Mouse (Mus musculus) CH12.LX (cell line): ENCODE measurements around the gene Pdp2. TPM values are rescaled to one million over a fixed set of nuclear protein-coding genes. Genes with fewer than 3 reads are reported as not detected.

Experiments used
- DNase-seq: peaks from one replicate; pipeline ENCODE4 v3.0.0-alpha.2; 2013; ENCODE audit errors: extremely low read depth
- H3K27ac ChIP-seq: 2 replicates; pipeline ENCODE4 v1.5.1; 2012; ENCODE audit warnings: low read depth, mild to moderate bottlenecking, control low read depth, moderate library complexity; ENCODE audit not compliant: insufficient read depth
- H3K27me3 ChIP-seq: replicated peaks from 2 replicates; pipeline ENCODE3; 2012; ENCODE audit warnings: inconsistent platforms
- H3K36me3 ChIP-seq, 2 experiments: replicated peaks in 1 of 2; 2 replicates each; pipeline versions ENCODE3 to v1.6.1; 2012; ENCODE audit warnings: inconsistent platforms in 1 of 2, low read length in 1 of 2, mild to moderate bottlenecking in 1 of 2, mixed read lengths in 1 of 2, moderate library complexity in 1 of 2; ENCODE audit not compliant: control insufficient read depth in 1 of 2, insufficient read depth in 1 of 2
- H3K4me1 ChIP-seq, 2 experiments: 2 replicates each; pipeline ENCODE4 v1.6.1; 2012; ENCODE audit warnings: inconsistent platforms in 1 of 2, moderate library complexity in 1 of 2; ENCODE audit not compliant: insufficient read depth in 2 of 2, control insufficient read depth in 1 of 2
- H3K4me2 ChIP-seq: 2 replicates; pipeline ENCODE4 v1.6.1; 2012; ENCODE audit warnings: low read depth, mild to moderate bottlenecking, control low read depth; ENCODE audit not compliant: poor library complexity, insufficient read depth, severe bottlenecking
- H3K4me3 ChIP-seq, 3 experiments: fragments of 150-350 bp in 1 of 3; sonication (generic) in 1 of 3; replicated peaks in 1 of 3; 2 replicates each; pipeline versions ENCODE3 to v1.5.1; 2011 to 2012; ENCODE audit warnings: low read depth in 2 of 3, low read length in 2 of 3, mild to moderate bottlenecking in 2 of 3, moderate library complexity in 2 of 3, control low read depth in 1 of 3, improper control_type of control experiment in 1 of 3, inconsistent platforms in 1 of 3, mixed read lengths in 1 of 3; ENCODE audit not compliant: poor library complexity in 1 of 3
- H3K79me2 ChIP-seq: replicated peaks from 2 replicates; pipeline ENCODE4 v1.6.1; 2012; ENCODE audit warnings: mild to moderate bottlenecking, moderate library complexity; ENCODE audit not compliant: control insufficient read depth, poor library complexity, insufficient read depth, severe bottlenecking; ENCODE audit errors: extremely low read depth
- H3K9ac ChIP-seq: 2 replicates; pipeline ENCODE4 v1.6.1; 2012; ENCODE audit warnings: low read depth, mild to moderate bottlenecking, control low read depth, moderate library complexity; ENCODE audit not compliant: insufficient read depth
- H3K9me3 ChIP-seq: replicated peaks from 2 replicates; pipeline ENCODE3; 2012; ENCODE audit warnings: low read length, inconsistent platforms, mixed read lengths
- BHLHE40 ChIP-seq: IDR thresholded peaks from 2 replicates; pipeline ENCODE4 v1.6.1; 2011; ENCODE audit warnings: mild to moderate bottlenecking, low read depth, low read length, improper control_type of control experiment
- CHD1 ChIP-seq: IDR thresholded peaks from 2 replicates; pipeline ENCODE4 v1.6.1; 2012; ENCODE audit warnings: low read depth, low read length, improper control_type of control experiment, inconsistent platforms
- CHD2 ChIP-seq: IDR thresholded peaks from 2 replicates; pipeline ENCODE4 v1.6.1; 2011; ENCODE audit warnings: low read length, improper control_type of control experiment
- CTCF ChIP-seq, 2 experiments: IDR thresholded peaks in 1 of 2; conservative IDR thresholded peaks in 1 of 2; 2 replicates each; pipeline ENCODE4 v1.5.1; 2011 to 2012; ENCODE audit warnings: low read depth in 2 of 2, low read length in 2 of 2, improper control_type of control experiment in 1 of 2, inconsistent platforms in 1 of 2, mild to moderate bottlenecking in 1 of 2, moderate library complexity in 1 of 2
- E2F4 ChIP-seq: IDR thresholded peaks from 2 replicates; pipeline ENCODE4 v1.6.1; 2011; ENCODE audit warnings: low read depth, low read length, improper control_type of control experiment; ENCODE audit not compliant: insufficient replicate concordance
- ELF1 ChIP-seq: IDR thresholded peaks from 2 replicates; pipeline ENCODE4 v1.6.1; 2014; ENCODE audit warnings: low read depth, mild to moderate bottlenecking, inconsistent platforms, low read length, improper control_type of control experiment
- EP300 ChIP-seq: IDR thresholded peaks from 2 replicates; pipeline ENCODE4 v1.6.1; 2011; ENCODE audit warnings: low read length, improper control_type of control experiment
- ETS1 ChIP-seq: conservative IDR thresholded peaks from 2 replicates; pipeline ENCODE4 v1.6.1; 2012; ENCODE audit warnings: low read depth, mild to moderate bottlenecking, inconsistent platforms, low read length, improper control_type of control experiment, moderate library complexity
- GABPA ChIP-seq: IDR thresholded peaks from 2 replicates; pipeline ENCODE4 v1.6.1; 2012; ENCODE audit warnings: low read depth, low read length, improper control_type of control experiment, inconsistent platforms; ENCODE audit not compliant: insufficient replicate concordance
- HCFC1 ChIP-seq: IDR thresholded peaks from 2 replicates; pipeline ENCODE4 v1.6.1; 2012; ENCODE audit warnings: low read depth, mild to moderate bottlenecking, inconsistent platforms, low read length, improper control_type of control experiment
- IRF4 ChIP-seq: IDR thresholded peaks from 2 replicates; pipeline ENCODE4 v1.6.1; 2014; ENCODE audit warnings: low read depth, mild to moderate bottlenecking, inconsistent platforms, low read length, improper control_type of control experiment
- JUN ChIP-seq: IDR thresholded peaks from 2 replicates; pipeline ENCODE4 v1.6.1; 2011; ENCODE audit warnings: low read depth, mild to moderate bottlenecking, low read length, improper control_type of control experiment, moderate library complexity; ENCODE audit not compliant: insufficient read depth
- JUND ChIP-seq: conservative IDR thresholded peaks from 2 replicates; pipeline ENCODE4 v1.6.1; 2011; ENCODE audit warnings: low read depth, low read length, improper control_type of control experiment
- KAT2A ChIP-seq: IDR thresholded peaks from 2 replicates; pipeline ENCODE4 v1.6.1; 2012; ENCODE audit warnings: low read length, improper control_type of control experiment, inconsistent platforms; ENCODE audit not compliant: insufficient replicate concordance
- MAFK ChIP-seq: IDR thresholded peaks from 2 replicates; pipeline ENCODE4 v1.6.1; 2011; ENCODE audit warnings: low read length, improper control_type of control experiment; ENCODE audit not compliant: insufficient replicate concordance
- MAX ChIP-seq: IDR thresholded peaks from 2 replicates; pipeline ENCODE4 v1.6.1; 2011; ENCODE audit warnings: low read length, improper control_type of control experiment
- MAZ ChIP-seq: IDR thresholded peaks from 2 replicates; pipeline ENCODE4 v1.6.1; 2012; ENCODE audit warnings: low read depth, mild to moderate bottlenecking, inconsistent platforms, low read length, improper control_type of control experiment, moderate library complexity
- MEF2A ChIP-seq: IDR thresholded peaks from 2 replicates; pipeline ENCODE4 v1.6.1; 2014; ENCODE audit warnings: low read depth, mild to moderate bottlenecking, inconsistent platforms, low read length, improper control_type of control experiment, borderline replicate concordance
- MXI1 ChIP-seq: IDR thresholded peaks from 2 replicates; pipeline ENCODE4 v1.6.1; 2011; ENCODE audit warnings: mild to moderate bottlenecking, low read depth, low read length, improper control_type of control experiment
- MYC ChIP-seq: IDR thresholded peaks from 2 replicates; pipeline ENCODE4 v1.6.1; 2011; ENCODE audit warnings: low read depth, mild to moderate bottlenecking, improper control_type of control experiment, low read length
- NELFE ChIP-seq: IDR thresholded peaks from 2 replicates; pipeline ENCODE4 v1.6.1; 2011; ENCODE audit warnings: low read depth, low read length, improper control_type of control experiment
- NRF1 ChIP-seq: IDR thresholded peaks from 2 replicates; pipeline ENCODE4 v1.6.1; 2014; ENCODE audit warnings: low read depth, mild to moderate bottlenecking, inconsistent platforms, low read length, improper control_type of control experiment, moderate library complexity
- PAX5 ChIP-seq: IDR thresholded peaks from 2 replicates; pipeline ENCODE4 v1.6.1; 2012; ENCODE audit warnings: low read length, inconsistent platforms, mixed read lengths
- POLR2A ChIP-seq: IDR thresholded peaks from 2 replicates; pipeline ENCODE4 v1.6.1; 2011; ENCODE audit warnings: low read depth, mild to moderate bottlenecking, improper control_type of control experiment, low read length
- POLR2AphosphoS2 ChIP-seq: IDR thresholded peaks from 2 replicates; pipeline ENCODE4 v1.6.1; 2011; ENCODE audit warnings: low read depth, low read length, improper control_type of control experiment
- RAD21 ChIP-seq: IDR thresholded peaks from 2 replicates; pipeline ENCODE4 v1.6.1; 2011; ENCODE audit warnings: low read depth, mild to moderate bottlenecking, low read length, improper control_type of control experiment, moderate library complexity
- RCOR1 ChIP-seq: conservative IDR thresholded peaks from 2 replicates; pipeline ENCODE4 v1.6.1; 2012; ENCODE audit warnings: low read depth, mild to moderate bottlenecking, inconsistent platforms, low read length, improper control_type of control experiment
- SIN3A ChIP-seq: IDR thresholded peaks from 2 replicates; pipeline ENCODE4 v1.6.1; 2012; ENCODE audit warnings: low read length, improper control_type of control experiment, inconsistent platforms
- SMC3 ChIP-seq: IDR thresholded peaks from 2 replicates; pipeline ENCODE4 v1.6.1; 2011; ENCODE audit warnings: low read depth, low read length, improper control_type of control experiment
- TBP ChIP-seq: conservative IDR thresholded peaks from 2 replicates; pipeline ENCODE4 v1.6.1; 2011; ENCODE audit warnings: low read depth, low read length, improper control_type of control experiment
- TCF12 ChIP-seq: IDR thresholded peaks from 2 replicates; pipeline ENCODE4 v1.6.1; 2014; ENCODE audit warnings: low read depth, mild to moderate bottlenecking, inconsistent platforms, low read length, improper control_type of control experiment
- UBTF ChIP-seq: IDR thresholded peaks from 2 replicates; pipeline ENCODE4 v1.6.1; 2012; ENCODE audit warnings: low read depth, mild to moderate bottlenecking, inconsistent platforms, low read length, improper control_type of control experiment, moderate library complexity
- USF1 ChIP-seq: IDR thresholded peaks from 2 replicates; pipeline ENCODE4 v1.6.1; 2014; ENCODE audit warnings: low read depth, mild to moderate bottlenecking, inconsistent platforms, low read length, improper control_type of control experiment
- USF2 ChIP-seq: conservative IDR thresholded peaks from 2 replicates; pipeline ENCODE4 v1.6.1; 2011; ENCODE audit warnings: low read depth, low read length, improper control_type of control experiment
- ZC3H11A ChIP-seq: IDR thresholded peaks from 2 replicates; pipeline ENCODE4 v1.6.1; 2012; ENCODE audit warnings: low read depth, mild to moderate bottlenecking, inconsistent platforms, low read length, improper control_type of control experiment
- ZKSCAN1 ChIP-seq: IDR thresholded peaks from 2 replicates; pipeline ENCODE4 v1.6.1; 2012; ENCODE audit warnings: low read depth, inconsistent platforms, low read length, improper control_type of control experiment, borderline replicate concordance
- ZMIZ1 ChIP-seq: IDR thresholded peaks from 2 replicates; pipeline ENCODE4 v1.6.1; 2012; ENCODE audit warnings: low read depth, mild to moderate bottlenecking, inconsistent platforms, low read length, improper control_type of control experiment
- ZNF384 ChIP-seq: IDR thresholded peaks from 2 replicates; pipeline ENCODE4 v1.6.1; 2012; ENCODE audit warnings: low read depth, low read length, improper control_type of control experiment, inconsistent platforms
- dilution Hi-C: fragments of 300-500 bp; cut with MboI; formaldehyde crosslinking; loops from 2 replicates; pipeline ENCODE4 v1.14.3; 2020; ENCODE audit warnings: low sequenced_read_pairs; ENCODE audit not compliant: extremely low pct_unique_long_range_greater_than_20kb, extremely low pct_ligation_motif_present
- in situ Hi-C: fragments of 300-500 bp; cut with MboI; formaldehyde crosslinking; loops from 3 replicates; pipeline ENCODE4 v1.14.3; 2019; ENCODE audit warnings: low sequenced_read_pairs, low pct_ligation_motif_present, low pct_unique_long_range_greater_than_20kb, mixed read lengths
- polyA plus RNA-seq: library from polyadenylated mRNA; unstranded; fragments of >175 nt; gene quantifications from 2 replicates; pipeline ENCODE4 v1.2.1, GENCODE M21; 2012; ENCODE audit warnings: low read depth; ENCODE audit not compliant: insufficient read length
- total RNA-seq, 2 experiments: library from RNA; depleted of rRNA; stranded (reverse); fragments of 300-350 nt in 1 of 2; fragments of >200 nt in 1 of 2; gene quantifications; 2 replicates each; pipeline ENCODE4 v1.2.3; 2012 to 2014

Pdp2 gene
- total and polyA plus RNA-seq, 3 experiments = 7.6 to 9.6 (median 8.7) TPM

DNA sequence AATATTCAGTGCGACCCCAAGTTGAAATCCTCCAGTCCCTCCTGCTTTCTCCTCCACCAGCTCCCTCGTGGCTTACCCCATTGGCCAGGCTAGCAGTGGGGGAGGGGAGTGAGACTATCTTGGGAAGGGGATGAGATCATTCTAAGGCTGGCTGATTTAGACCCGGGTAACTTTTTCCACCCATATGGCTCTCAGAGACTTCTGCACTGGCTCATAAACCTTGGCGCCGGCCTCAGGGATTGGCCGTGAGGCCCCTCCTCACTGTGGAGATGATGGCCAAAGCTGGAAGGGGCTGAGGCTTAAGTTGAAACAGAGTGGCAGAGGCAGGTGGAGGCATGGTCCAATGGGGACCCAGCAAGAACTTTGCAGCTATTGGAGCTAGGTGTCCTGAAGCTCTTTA is 15.1 kb downstream of the Pdp2 start:
- Histone ChIP-seq H3K4me2 (peak overlapping the region; percentile 25; the same call in 1 of the 2 replicates), H3K4me1 (peaks cover 4 to 35% of the 10 kb centered on the region in 2 experiments), H3K27ac (no peak overlapping the region), H3K9me3 (no peaks in the 10 kb centered on the region)
- TF ChIP-seq SIN3A (no peak), EP300 (peak; percentile 66), MEF2A (peak; percentile 88), TBP (no peak), NRF1 (0 out of 2 replicates have a peak, but pooled peaks have one; percentile 20), MAFK (no peak), GABPA (no peak), TCF12 (peak; percentile 24; the same call in 1 of the 2 replicates), USF1 (no peak), CHD1 (no peak), KAT2A (no peak), ELF1 (no peak), MXI1 (no peak), HCFC1 (0 out of 2 replicates have a peak, but pooled peaks have one; percentile 15), RCOR1 (no peak), POLR2A (no peak), ZKSCAN1 (no peak), ZMIZ1 (no peak), BHLHE40 (no peak), USF2 (no peak), ZNF384 (no peak), SMC3 (no peak), RAD21 (no peak), ZC3H11A (no peak), ETS1 (peak; percentile 84), MAX (0 out of 2 replicates have a peak, but pooled peaks have one; percentile 17), JUN (peak; percentile 89), NELFE (no peak), E2F4 (no peak), CTCF (conservative IDR thresholded peaks at IDR 0.05 in 1 of 2, IDR thresholded peaks at IDR 0.05 in 1 of 2; ENCODE audit: low read depth in 2 of 2, low read length in 2 of 2) (no peak), CHD2 (peak; percentile 71), MYC (no peak), MAZ (no peak), PAX5 (no peak), JUND (peak; percentile 72), UBTF (no peak), IRF4 (peak; percentile 46; the same call in 1 of the 2 replicates), POLR2AphosphoS2 (no peak)
- TF ChIP-seq, all 38 proteins: peak for 11
- dilution Hi-C loops (no loop called here), in situ Hi-C loops (loop anchor here (5.0 to 10.0 kb wide), 2 partner anchors 36 to 138 kb away; partner anchors contain the start of gene Ciao2b)
- Histone ChIP-seq H3K79me2 (no peaks in the 10 kb centered on the region), H3K36me3 (no peaks in the 10 kb centered on the region), H3K4me3 (no peak overlapping the region), H3K27me3 (no peaks in the 10 kb centered on the region), H3K9ac (no peak overlapping the region)
- DNase-seq = peak; percentile 69
